Mouse (Mus musculus) thymus, postnatal 0 days (tissue): ENCODE measurements around the gene Casc4. TPM values are rescaled to one million over a fixed set of nuclear protein-coding genes. Genes with fewer than 3 reads are reported as not detected.
"Not testable (repeated sequence)": the region's sequence is repeated elsewhere in the genome, so short reads cannot be mapped to it uniquely, and the experiment has no call there.

Experiments
- DNase-seq: peaks from one replicate; pipeline ENCODE4 v3.0.0-alpha.2; 2015; ENCODE audit warnings: low spot score
- polyA plus RNA-seq: library from polyadenylated mRNA; unstranded; fragments of >200 nt; fragmentation: Nextera tagmentation; extraction: Ambion mirVana; gene quantifications from 2 replicates; pipeline ENCODE4 v1.2.1, GENCODE M21; 2015

Gene Casc4
- polyA plus RNA-seq, 1 experiment from 2014 or later: 16.5 TPM

GRCm38 (mm10) chr2:121909975-121910374 lies 43.2 kb downstream of the Casc4 start:
- DNase-seq: no peak

- DNase-seq: no peak
Observed at GRCm38 (mm10) chr2:121916047-121916970, 49.5 kb downstream of the Casc4 start.

GRCm38 (mm10) chr2:121937624-121938023 lies 70.9 kb downstream of the Casc4 start:
- not testable (repeated sequence) for DNase-seq

- no peak for DNase-seq
Observed at GRCm38 (mm10) chr2:121943364-121943763, 76.6 kb downstream of the Casc4 start.

GRCm38 (mm10) chr2:121954971-121955656 lies 88.3 kb downstream of the Casc4 start:
- peak; percentile 2 for DNase-seq

GRCm38 (mm10) chr2:121955765-121956223 lies 89.0 kb downstream of the Casc4 start, which contains the start of the genes Ctdspl2 and Mageb3:
Gene Ctdspl2 (plus strand): TSS chr2:121956001.
Gene Mageb3 (minus strand): TSS chr2:121956092.
- peak; percentile 97 for DNase-seq

GRCm38 (mm10) chr2:121956224-121957018 lies 89.7 kb downstream of the Casc4 start:
- DNase-seq: peak; percentile 94

GRCm38 (mm10) chr2:121957216-121957792 lies 90.5 kb downstream of the Casc4 start:
- no peak for DNase-seq

Other genes with a start within 250 kb of the Casc4 start
- gene Frmd5, start 59.9 kb upstream of the Casc4 start, polyA plus RNA-seq: 0.28 and 0.47 TPM in 2 replicates
- 58.4 and 61.0 TPM in 2 replicates for gene Ctdspl2, start 89.0 kb downstream of the Casc4 start, polyA plus RNA-seq
- gene Mageb3, start 89.1 kb downstream of the Casc4 start, polyA plus RNA-seq: 0.30 and 0.41 TPM in 2 replicates
- gene Eif3j1, start 161.6 kb downstream of the Casc4 start, polyA plus RNA-seq: 11.4 and 14.8 TPM in 2 replicates